Mouse (Mus musculus): ENCODE measurements around the gene Dus1l.

DNA sequence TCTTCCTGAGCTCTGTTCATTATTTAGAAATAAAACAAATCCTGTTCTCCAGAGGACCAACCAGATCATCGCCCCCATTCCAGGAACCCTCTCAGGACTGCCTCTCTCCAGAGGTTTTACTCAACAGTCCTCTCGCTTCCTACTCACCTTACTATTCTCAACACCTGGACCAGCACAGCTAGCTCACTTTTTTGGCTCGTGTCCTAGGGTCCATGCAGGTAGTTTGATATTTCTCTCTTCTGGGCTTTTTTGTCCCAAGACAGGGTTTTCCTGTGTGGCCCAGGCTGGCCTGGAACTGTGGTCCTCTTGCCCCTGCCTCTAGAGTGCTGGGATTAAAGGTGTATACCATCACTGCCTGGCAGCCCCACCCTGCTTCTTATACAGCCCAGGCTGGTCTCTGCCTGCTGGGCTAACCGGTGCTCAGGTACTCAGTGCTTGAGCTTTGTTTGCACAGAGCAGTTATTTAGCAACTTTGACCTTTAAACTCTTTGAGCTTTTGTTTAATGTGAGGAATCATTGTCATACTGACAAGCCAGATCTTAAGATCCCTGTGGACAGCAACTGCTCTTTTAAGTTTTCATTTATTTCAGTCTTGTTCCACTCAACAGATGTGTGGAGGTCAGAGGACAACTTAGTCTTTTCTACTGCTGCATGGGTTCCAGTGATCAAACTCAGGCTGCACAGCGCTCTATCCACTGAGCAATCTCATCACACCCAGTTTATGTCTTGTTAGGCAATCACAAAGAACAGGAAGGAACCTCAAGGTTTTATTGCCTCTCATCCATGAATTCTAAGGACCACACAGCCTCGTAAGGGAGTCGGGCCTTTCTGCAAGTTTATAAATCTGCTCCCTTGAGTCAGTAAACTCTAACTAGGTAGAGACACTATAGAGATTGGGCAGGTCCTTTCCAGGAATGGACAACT, 9.4 kb upstream of the Dus1l start:
- TF ChIP-seq POLR2A (IDR thresholded peaks at IDR 0.05; ENCODE audit: insufficient read depth, low read depth, low read length) (no peak), CTCF (IDR thresholded peaks at IDR 0.05) (no peak), EP300 (IDR thresholded peaks at IDR 0.05; ENCODE audit: insufficient read depth, low read depth, low read length) (no peak)

Data from heart, adult 2 months (tissue).